In the genomic region with DNA sequence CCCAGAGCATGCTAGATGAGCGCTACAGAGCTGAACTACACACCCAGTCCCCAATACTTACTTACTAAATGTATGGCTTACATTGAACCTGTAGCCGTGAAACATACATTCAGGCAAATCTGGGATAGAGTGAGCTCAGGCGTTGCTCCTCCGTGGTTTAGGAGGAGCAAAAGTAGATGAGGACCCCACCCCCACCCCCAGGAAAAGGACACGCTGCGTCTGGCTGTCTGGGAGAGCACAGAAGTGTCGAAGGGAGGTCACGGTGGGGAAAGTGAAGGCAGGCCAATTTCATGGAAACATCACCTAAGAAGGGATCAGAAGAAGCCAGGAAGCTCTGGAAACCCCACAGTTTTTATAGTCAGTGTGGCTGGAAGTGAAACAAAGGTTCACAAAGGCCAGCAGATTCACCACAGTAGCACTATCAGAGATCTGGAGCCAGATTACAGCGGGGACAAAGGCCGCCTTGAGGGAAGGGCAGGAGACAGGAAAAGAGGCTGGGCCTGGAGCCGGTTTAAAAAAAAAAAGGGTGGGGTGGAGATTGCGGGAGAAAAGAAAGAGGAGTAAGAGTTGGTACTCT, we compare ENCODE assay signal across 8 mouse cellular contexts. TPM values are rescaled to one million over a fixed set of nuclear protein-coding genes. Genes with fewer than 3 reads are reported as not detected.
DNase-seq lines count a peak whose midpoint lies in the region; ATAC-seq and TF ChIP-seq lines count a peak whose summit lies in the region.

No protein-coding gene starts in this region.

- peak overlapping the region; percentile 93 for H3K27ac ChIP-seq in kidney, embryonic 15.5 days
- H3K27ac ChIP-seq in bone marrow, adult 2 months (ENCODE audit: control insufficient read depth, insufficient read depth, low read depth, low read length, poor library complexity): peak overlapping the region; percentile 28; the same call in 1 of the 2 replicates
- peak overlapping the region; percentile 92 for H3K27ac ChIP-seq in hindbrain, embryonic 15.5 days (replicated peaks)
- peak overlapping the region; percentile 94 for H3K27ac ChIP-seq in midbrain, embryonic 14.5 days (replicated peaks; ENCODE audit: low read depth, low read length)

- no peaks in the 10 kb centered on the region for H3K27me3 ChIP-seq in kidney, embryonic 15.5 days
- H3K27me3 ChIP-seq in hindbrain, embryonic 15.5 days: no peaks in the 10 kb centered on the region
- no peaks in the 10 kb centered on the region for H3K27me3 ChIP-seq in midbrain, embryonic 14.5 days (ENCODE audit: control insufficient read depth, insufficient read depth, low read length)

- peak; percentile 22; the same call in 1 of the 2 replicates for ATAC-seq in kidney, embryonic 15.5 days (replicated peaks; ENCODE audit: low FRiP score)
- ATAC-seq in hindbrain, embryonic 15.5 days (ENCODE audit: low FRiP score, low read depth): peak; percentile 6; the same call in 1 of the 2 replicates
- ATAC-seq in midbrain, embryonic 14.5 days (ENCODE audit: low FRiP score, low TSS enrichment): no peak; the same call in 1 of the 2 replicates
- no peak for ATAC-seq in monocyte, adult 5-6 weeks (replicated peaks; ENCODE audit: insufficient number of reproducible peaks, low FRiP score, low TSS enrichment, poor library complexity, severe bottlenecking)

- H3K36me3 ChIP-seq in kidney, embryonic 15.5 days: no peaks in the 10 kb centered on the region
- H3K36me3 ChIP-seq in hindbrain, embryonic 15.5 days: no peaks in the 10 kb centered on the region
- no peaks in the 10 kb centered on the region for H3K36me3 ChIP-seq in midbrain, embryonic 14.5 days (ENCODE audit: control insufficient read depth, insufficient read depth, low read length)

- H3K4me2 ChIP-seq in kidney, embryonic 15.5 days: peak overlapping the region; percentile 74
- peak overlapping the region; percentile 86 for H3K4me2 ChIP-seq in hindbrain, embryonic 15.5 days
- peak overlapping the region; percentile 86 for H3K4me2 ChIP-seq in midbrain, embryonic 14.5 days (ENCODE audit: low read length)

- H3K4me1 ChIP-seq in kidney, embryonic 15.5 days: peaks cover 21% of the 10 kb centered on the region
- no peaks in the 10 kb centered on the region for H3K4me1 ChIP-seq in bone marrow, adult 2 months (ENCODE audit: control insufficient read depth, insufficient read depth, low read length)
- peaks cover 17% of the 10 kb centered on the region for H3K4me1 ChIP-seq in hindbrain, embryonic 15.5 days (replicated peaks)
- peaks cover 9% of the 10 kb centered on the region for H3K4me1 ChIP-seq in midbrain, embryonic 14.5 days (ENCODE audit: control insufficient read depth, insufficient read depth, low read length)

- H3K4me3 ChIP-seq in kidney, embryonic 15.5 days (replicated peaks): peak overlapping the region; percentile 45
- H3K4me3 ChIP-seq in bone marrow, adult 2 months (replicated peaks; ENCODE audit: control insufficient read depth, low read depth, low read length): peak overlapping the region; percentile 82
- peak overlapping the region; percentile 52 for H3K4me3 ChIP-seq in hindbrain, embryonic 15.5 days
- peak overlapping the region; percentile 40 for H3K4me3 ChIP-seq in midbrain, embryonic 14.5 days (replicated peaks; ENCODE audit: low read depth, low read length)

- H3K9ac ChIP-seq in kidney, embryonic 15.5 days: peak overlapping the region; percentile 52
- peak overlapping the region; percentile 65 for H3K9ac ChIP-seq in hindbrain, embryonic 15.5 days
- peak overlapping the region; percentile 77 for H3K9ac ChIP-seq in midbrain, embryonic 14.5 days (replicated peaks; ENCODE audit: low read length)

- WGBS in kidney, embryonic 15.5 days: 3% methylated on average over 12 of the region's 12 CpGs
- WGBS in bone marrow, adult 2 months: 5% methylated on average over 12 of the region's 12 CpGs
- 2% methylated on average over 12 of the region's 12 CpGs for WGBS in hindbrain, embryonic 15.5 days
- WGBS in midbrain, embryonic 14.5 days: 3% methylated on average over 12 of the region's 12 CpGs

- no peak for TF ChIP-seq CTCF in bone marrow, adult 2 months (IDR thresholded peaks at IDR 0.05; ENCODE audit: control insufficient read depth, insufficient read depth, low read length)

- DNase-seq in kidney, postnatal 10 days: no peak
- DNase-seq in midbrain, embryonic 14.5 days: no peak
- DNase-seq in right cerebral cortex, postnatal 36 days (ENCODE audit: low spot score in 2 of 2): no peak
- no peak for DNase-seq in adrenal gland, postnatal 14 days

- no peaks in the 10 kb centered on the region for H3K9me3 ChIP-seq in kidney, embryonic 15.5 days (replicated peaks)
- no peaks in the 10 kb centered on the region for H3K9me3 ChIP-seq in hindbrain, embryonic 15.5 days
- no peaks in the 10 kb centered on the region for H3K9me3 ChIP-seq in midbrain, embryonic 14.5 days (ENCODE audit: control insufficient read depth, low read length)

- TF ChIP-seq POLR2A in bone marrow, adult 2 months (IDR thresholded peaks at IDR 0.05; ENCODE audit: borderline replicate concordance, control insufficient read depth, low read depth, low read length): no peak

RNA-seq across cellular contexts. Expression of a gene that starts 20.0 kb away (rescaled TPM):
- 65.1 and 66.9 TPM in 2 replicates for polyA plus RNA-seq in kidney, embryonic 15.5 days (2015; fragmentation: Nextera tagmentation; extraction: Ambion mirVana)
- 20.1 and 45.9 TPM in 2 replicates for polyA plus RNA-seq in bone marrow, adult 2 months (2011; ENCODE audit: insufficient read depth, insufficient read length, low replicate concordance, missing spikeins)
- 49.1 and 58.4 TPM in 2 replicates for polyA plus RNA-seq in hindbrain, embryonic 15.5 days (2015; fragmentation: Nextera tagmentation; extraction: Ambion mirVana)
- 72.6 and 76.6 TPM in 2 replicates for polyA plus RNA-seq in midbrain, embryonic 14.5 days (2014; fragmentation: Nextera tagmentation; extraction: Ambion mirVana)
- 102 to 173 TPM (median 158 TPM) in 3 replicates for total RNA-seq in monocyte, adult 5-6 weeks (2017)
- total RNA-seq in adrenal gland, postnatal 14 days (2021): 120 and 132 TPM in 2 replicates

RNA-seq across cellular contexts. Expression of a gene that starts 37.2 kb away (rescaled TPM):
- 16.4 and 19.8 TPM in 2 replicates for polyA plus RNA-seq in kidney, embryonic 15.5 days (2015; fragmentation: Nextera tagmentation; extraction: Ambion mirVana)
- polyA plus RNA-seq in bone marrow, adult 2 months (2011; ENCODE audit: insufficient read depth, insufficient read length, low replicate concordance, missing spikeins): not detected in 2 replicates
- polyA plus RNA-seq in hindbrain, embryonic 15.5 days (2015; fragmentation: Nextera tagmentation; extraction: Ambion mirVana): 1.5 and 1.6 TPM in 2 replicates
- polyA plus RNA-seq in midbrain, embryonic 14.5 days (2014; fragmentation: Nextera tagmentation; extraction: Ambion mirVana): 0.38 and 0.99 TPM in 2 replicates
- not detected in 3 replicates for total RNA-seq in monocyte, adult 5-6 weeks (2017)
- total RNA-seq in adrenal gland, postnatal 14 days (2021): 39.2 and 46.7 TPM in 2 replicates

RNA-seq across cellular contexts. Expression of a gene that starts 56.3 kb away (rescaled TPM):
- polyA plus RNA-seq in kidney, embryonic 15.5 days (2015; fragmentation: Nextera tagmentation; extraction: Ambion mirVana): not detected in 2 replicates
- polyA plus RNA-seq in bone marrow, adult 2 months (2011; ENCODE audit: insufficient read depth, insufficient read length, low replicate concordance, missing spikeins): not detected in 2 replicates
- not detected in 2 replicates for polyA plus RNA-seq in hindbrain, embryonic 15.5 days (2015; fragmentation: Nextera tagmentation; extraction: Ambion mirVana)
- not detected in 2 replicates for polyA plus RNA-seq in midbrain, embryonic 14.5 days (2014; fragmentation: Nextera tagmentation; extraction: Ambion mirVana)
- not detected in 3 replicates for total RNA-seq in monocyte, adult 5-6 weeks (2017)
- total RNA-seq in adrenal gland, postnatal 14 days (2021): not detected in 2 replicates

Comparison
In these comparisons a context has a peak if more than half of its experiments do, and no peak if none do; other contexts are left out.
1. ATAC-seq: peak in kidney, embryonic 15.5 days (single experiment) and hindbrain, embryonic 15.5 days (single experiment); none in midbrain, embryonic 14.5 days (single experiment) and monocyte, adult 5-6 weeks (single experiment).
2. H3K27ac ChIP-seq: peak in every context shown above with its lines; median percentile 94 in midbrain, embryonic 14.5 days; 93 in kidney, embryonic 15.5 days; 92 in hindbrain, embryonic 15.5 days; 28 in bone marrow, adult 2 months.
3. Peak in every context shown above with its lines, with median percentiles within 50 percentile points of each other: H3K4me2 ChIP-seq, H3K4me3 ChIP-seq and H3K9ac ChIP-seq.